Mouse (Mus musculus) inflammation-experienced regulatory T-cells, adult 16 weeks (primary cell): Measurements from ENCODE around the gene Tmem179b. TPM values are rescaled to one million over a fixed set of nuclear protein-coding genes. Genes with fewer than 3 reads are reported as not detected.

ENCODE experiments used
- polyA plus RNA-seq: library from polyadenylated mRNA; unstranded; fragments of 100-300 nt; shearing (Covaris generic); gene quantifications from one replicate; pipeline ENCODE4 v1.2.1, GENCODE M21; 2017

The Tmem179b gene
- polyA plus RNA-seq, result 167 TPM

GRCm38 (mm10) chr19:8774086-8774835 lies at the start of gene Tmem179b:
TSS of gene Tmem179b (minus strand) at chr19:8774467.

GRCm38 (mm10) chr19:8819596-8820423 lies 45.5 kb upstream of the Tmem179b start, which contains the start of gene Hnrnpul2:
TSS of gene Hnrnpul2 (plus strand) at chr19:8820010.

GRCm38 (mm10) chr19:8818801-8819595 lies 44.7 kb upstream of the Tmem179b start, which contains the start of gene Ttc9c:
TSS of gene Ttc9c (minus strand) at chr19:8819333.

DNA sequence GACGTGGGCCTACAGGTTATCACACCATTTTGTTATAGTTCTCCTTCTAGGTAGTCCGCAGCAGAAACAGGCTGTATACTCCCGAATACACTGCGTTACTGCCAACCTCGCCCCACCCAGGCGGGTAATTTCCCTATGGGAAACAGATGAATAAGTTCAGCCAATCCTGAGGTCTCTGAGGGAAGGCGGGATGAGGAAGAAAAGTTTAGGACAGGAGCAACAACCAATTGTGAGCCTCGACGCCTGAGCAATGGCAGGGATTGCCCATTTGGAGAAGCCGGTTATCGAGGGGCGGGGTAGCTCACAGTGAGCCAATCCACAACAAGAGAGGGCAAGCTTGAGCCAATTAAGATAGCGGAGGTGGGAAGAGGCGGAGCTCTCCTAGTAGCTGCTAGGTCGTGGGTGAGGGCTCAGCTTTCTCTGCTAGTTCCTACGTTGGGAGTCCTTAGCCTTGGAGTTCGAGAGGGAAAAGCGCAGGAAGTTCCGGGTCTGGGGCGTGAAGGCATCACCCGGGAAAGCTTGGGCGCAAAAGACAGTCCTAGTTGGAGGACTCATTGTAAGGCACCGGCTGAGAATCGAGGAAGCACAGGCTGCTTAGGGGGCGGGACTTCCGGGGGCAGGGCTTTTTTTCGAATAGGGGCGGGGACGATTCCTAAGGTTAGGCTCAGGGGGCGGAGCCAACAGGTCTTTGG lies 28.0 kb upstream of the Tmem179b start, which contains the start of gene Zbtb3:
Zbtb3 (plus strand) TSS at position 426 of the 692 bp plus-strand sequence.

GRCm38 (mm10) chr19:8798264-8798946 lies 24.1 kb upstream of the Tmem179b start, which contains the start of gene Polr2g:
TSS of gene Polr2g (minus strand) at chr19:8798577.

GRCm38 (mm10) chr19:8786008-8786781 lies 11.9 kb upstream of the Tmem179b start, which contains the start of gene Taf6l:
TSS of gene Taf6l (minus strand) at chr19:8786417.

GRCm38 (mm10) chr19:8770567-8771270 lies 3.5 kb downstream of the Tmem179b start, which contains the start of gene Tmem223:
TSS of gene Tmem223 (plus strand) at chr19:8770996.

GRCm38 (mm10) chr19:8756635-8757387 lies 17.5 kb downstream of the Tmem179b start, which contains the start of gene Nxf1:
TSS of gene Nxf1 (plus strand) at chr19:8757073.

DNA sequence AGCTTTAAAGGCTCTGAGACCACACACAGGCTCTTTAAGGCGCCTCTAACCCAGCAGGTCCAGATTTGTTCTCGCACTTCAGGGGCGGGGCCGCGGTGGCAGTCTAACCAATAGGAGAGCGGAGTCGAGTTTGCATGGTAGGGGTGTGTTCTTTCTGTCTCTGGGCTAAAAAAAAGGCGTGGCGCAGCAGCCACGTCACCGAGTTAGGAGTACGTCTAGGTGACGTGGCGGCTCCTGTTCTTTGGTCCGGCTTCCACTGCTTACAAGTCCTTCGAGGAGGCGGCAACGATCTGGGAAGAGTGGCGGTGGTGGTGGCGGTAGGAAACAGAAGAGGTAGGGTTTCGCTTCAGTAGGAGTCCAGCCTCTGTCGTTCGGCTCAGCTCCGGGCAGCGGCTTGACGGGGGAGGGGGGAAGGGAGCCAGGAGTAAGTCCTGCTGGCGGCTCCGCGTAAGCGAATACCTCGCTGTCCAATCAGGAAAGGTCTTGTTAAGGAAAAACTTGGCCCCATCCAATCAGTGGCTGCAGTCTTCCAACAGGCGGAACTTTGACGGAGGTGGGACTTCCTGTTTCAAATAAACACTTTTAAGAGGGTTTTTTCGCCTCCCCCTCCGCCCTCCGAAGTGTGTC lies 32.9 kb downstream of the Tmem179b start, which contains the start of gene Stx5a:
Stx5a (plus strand) TSS at position 171 of the 627 bp plus-strand sequence.

DNA sequence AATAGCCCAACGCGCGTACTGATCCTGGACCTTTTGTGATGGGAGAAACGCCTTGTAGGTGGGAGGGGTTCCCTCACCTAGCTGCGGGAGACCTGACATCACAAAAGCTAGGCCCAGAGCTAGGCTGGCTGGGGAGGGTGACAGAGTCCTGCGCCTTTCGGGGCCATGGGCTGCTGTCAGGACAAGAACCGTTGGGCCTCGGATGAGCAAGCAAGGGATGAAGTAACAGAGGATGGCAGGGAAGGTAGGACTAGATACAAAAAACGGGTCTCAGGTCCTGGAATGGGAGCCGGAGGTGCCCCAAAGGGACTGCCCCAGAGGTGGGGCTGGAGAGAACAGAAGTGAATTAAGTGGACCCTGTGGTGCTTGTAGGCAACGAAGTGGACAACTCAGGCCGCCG lies 33.7 kb downstream of the Tmem179b start, which contains the start of gene 1700092M07Rik:
1700092M07Rik (plus strand) TSS at position 116 of the 400 bp plus-strand sequence.

DNA sequence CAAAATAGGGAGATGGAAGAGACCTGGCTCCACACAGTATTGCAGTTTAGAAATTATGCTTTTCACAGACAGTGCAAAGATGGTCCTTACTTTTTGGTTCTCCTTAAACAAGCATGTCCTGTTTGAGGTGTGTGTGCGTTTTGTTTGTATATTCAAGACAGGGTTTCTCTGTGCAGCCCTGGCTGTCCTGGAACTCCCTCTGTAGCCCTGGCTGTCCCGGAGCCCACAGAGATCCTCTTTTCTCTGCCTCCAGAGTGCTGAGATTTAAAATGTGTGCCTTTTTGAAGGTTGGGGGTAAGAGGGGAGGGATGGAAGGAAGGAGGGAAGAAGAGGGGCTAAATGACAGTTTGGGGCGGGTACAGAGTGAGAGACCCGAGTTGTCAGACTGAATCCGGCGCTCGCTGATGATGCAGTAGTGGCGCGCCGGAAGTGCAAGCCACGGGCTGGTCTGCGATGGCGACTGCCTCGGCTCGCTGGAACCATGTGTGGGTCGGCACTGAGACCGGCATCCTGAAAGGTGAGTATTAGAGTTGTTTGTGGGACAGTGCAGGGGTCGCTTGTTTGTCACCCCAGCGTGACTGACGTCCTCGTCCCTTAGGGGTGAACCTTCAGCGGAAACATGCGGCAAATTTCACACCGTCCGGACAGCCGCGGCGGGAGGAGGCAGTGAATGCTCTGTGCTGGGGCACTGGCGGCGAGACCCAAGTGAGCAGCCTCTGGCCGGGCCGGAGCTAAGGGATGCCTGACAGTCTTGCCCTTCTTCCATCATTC lies 38.7 kb downstream of the Tmem179b start, which contains the start of gene Wdr74:
Wdr74 (plus strand) TSS at position 439 of the 771 bp plus-strand sequence.

DNA sequence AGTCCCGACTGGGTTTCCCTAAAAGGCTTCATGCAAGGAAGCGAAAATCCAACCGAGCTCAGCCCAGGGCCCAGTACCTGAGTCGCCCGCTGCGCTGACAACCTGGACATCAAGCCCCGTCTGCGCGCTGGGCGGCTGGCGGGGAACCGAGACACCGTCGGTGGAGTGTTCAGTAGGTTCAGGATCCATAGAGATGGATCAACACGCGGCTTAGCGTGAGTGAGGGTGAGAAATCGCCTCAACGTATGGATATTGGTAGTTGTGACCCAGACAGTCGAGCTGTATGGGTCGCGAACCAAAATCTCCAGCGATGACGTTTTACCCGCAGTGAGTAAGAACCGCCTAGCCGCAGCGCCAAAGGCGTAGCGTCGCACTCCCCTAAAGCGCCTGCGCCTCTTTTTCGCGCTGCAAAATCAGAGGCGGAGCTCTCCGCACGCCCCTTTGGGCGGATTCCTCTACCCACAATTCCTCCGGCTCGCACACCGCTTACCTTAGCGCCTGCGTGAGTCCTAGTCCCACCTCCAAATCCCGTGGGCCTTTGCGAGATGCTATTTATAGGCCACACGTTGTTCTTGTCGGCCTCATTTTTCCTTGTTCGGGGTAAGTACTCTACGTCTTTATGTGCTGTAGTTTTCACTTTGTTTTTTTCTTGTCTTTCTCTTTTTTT lies 51.2 kb downstream of the Tmem179b start, which contains the start of gene Slc3a2:
Slc3a2 (minus strand) TSS at position 463 of the 667 bp plus-strand sequence.

